Mouse (Mus musculus): Measurements from ENCODE around the gene Dynlt1c.
A peak's percentile ranks its signal among the peaks of the same experiment; 100 is the strongest.
"Not testable (repeated sequence)": the region's sequence is repeated elsewhere in the genome, so short reads cannot be mapped to it uniquely, and the experiment has no call there.

The Dynlt1c gene

GRCm38 (mm10) chr17:6601204-6601911 lies at the start of gene Dynlt1c:
Dynlt1c (plus strand) TSS chr17:6601671.
- peak in 1 of 2 experiments; percentile 64 for DNase-seq (ENCODE audit: low spot score in 2 of 2)

- not testable (repeated sequence) for DNase-seq (ENCODE audit: low spot score in 2 of 2)
These were observed 47.7 kb upstream of the Dynlt1c start for GRCm38 (mm10) chr17:6553798-6554197.

- DNase-seq (ENCODE audit: low spot score in 2 of 2): not testable (repeated sequence)
These were observed 47.2 kb upstream of the Dynlt1c start for GRCm38 (mm10) chr17:6554243-6554642.

- DNase-seq (ENCODE audit: low spot score in 2 of 2): not testable (repeated sequence)
These were observed 41.9 kb upstream of the Dynlt1c start for GRCm38 (mm10) chr17:6559447-6560133.

- DNase-seq (ENCODE audit: low spot score in 2 of 2): not testable (repeated sequence)
These were observed 36.6 kb upstream of the Dynlt1c start for GRCm38 (mm10) chr17:6564866-6565265.

- not testable (repeated sequence) for DNase-seq (ENCODE audit: low spot score in 2 of 2)
These were observed 33.6 kb upstream of the Dynlt1c start for GRCm38 (mm10) chr17:6567908-6568307.

GRCm38 (mm10) chr17:6571296-6571695 lies 30.2 kb upstream of the Dynlt1c start:
- DNase-seq (ENCODE audit: low spot score in 2 of 2): not testable (repeated sequence)

GRCm38 (mm10) chr17:6572202-6572601 lies 29.3 kb upstream of the Dynlt1c start:
- DNase-seq (ENCODE audit: low spot score in 2 of 2): not testable (repeated sequence)

GRCm38 (mm10) chr17:6575376-6575775 lies 26.1 kb upstream of the Dynlt1c start:
- not testable (repeated sequence) for DNase-seq (ENCODE audit: low spot score in 2 of 2)

- not testable (repeated sequence) for DNase-seq (ENCODE audit: low spot score in 2 of 2)
These were observed 12.8 kb upstream of the Dynlt1c start for GRCm38 (mm10) chr17:6588672-6589071.

GRCm38 (mm10) chr17:6592109-6592508 lies 9.4 kb upstream of the Dynlt1c start:
- not testable (repeated sequence) for DNase-seq (ENCODE audit: low spot score in 2 of 2)

- not testable (repeated sequence) for DNase-seq (ENCODE audit: low spot score in 2 of 2)
These were observed 7.6 kb upstream of the Dynlt1c start for GRCm38 (mm10) chr17:6593896-6594295.

GRCm38 (mm10) chr17:6595776-6596497 lies 5.5 kb upstream of the Dynlt1c start:
- DNase-seq (ENCODE audit: low spot score in 2 of 2): not testable (repeated sequence)

- not testable (repeated sequence) for DNase-seq (ENCODE audit: low spot score in 2 of 2)
These were observed 3.1 kb upstream of the Dynlt1c start for GRCm38 (mm10) chr17:6598356-6598755.

GRCm38 (mm10) chr17:6600216-6600911 lies 1.1 kb upstream of the Dynlt1c start:
- peak in 1 of 2 experiments; percentile 38 for DNase-seq (ENCODE audit: low spot score in 2 of 2)

GRCm38 (mm10) chr17:6602205-6602604 lies 734 bp downstream of the Dynlt1c start:
- not testable (repeated sequence) for DNase-seq (ENCODE audit: low spot score in 2 of 2)

GRCm38 (mm10) chr17:6605347-6605746 lies 3.9 kb downstream of the Dynlt1c start:
- peak in 1 of 2 experiments; percentile 35 for DNase-seq (ENCODE audit: low spot score in 2 of 2)

- DNase-seq (ENCODE audit: low spot score in 2 of 2): not testable (repeated sequence)
These were observed 12.1 kb downstream of the Dynlt1c start for GRCm38 (mm10) chr17:6613524-6613923.

- DNase-seq (ENCODE audit: low spot score in 2 of 2): not testable (repeated sequence)
These were observed 12.8 kb downstream of the Dynlt1c start for GRCm38 (mm10) chr17:6614316-6614715.

GRCm38 (mm10) chr17:6616731-6617130 lies 15.3 kb downstream of the Dynlt1c start:
- DNase-seq (ENCODE audit: low spot score in 2 of 2): not testable (repeated sequence)

GRCm38 (mm10) chr17:6617689-6618400 lies 16.4 kb downstream of the Dynlt1c start:
- not testable (repeated sequence) for DNase-seq (ENCODE audit: low spot score in 2 of 2)
